24 mouse cellular contexts compared by ENCODE assay signal in the genomic region with DNA sequence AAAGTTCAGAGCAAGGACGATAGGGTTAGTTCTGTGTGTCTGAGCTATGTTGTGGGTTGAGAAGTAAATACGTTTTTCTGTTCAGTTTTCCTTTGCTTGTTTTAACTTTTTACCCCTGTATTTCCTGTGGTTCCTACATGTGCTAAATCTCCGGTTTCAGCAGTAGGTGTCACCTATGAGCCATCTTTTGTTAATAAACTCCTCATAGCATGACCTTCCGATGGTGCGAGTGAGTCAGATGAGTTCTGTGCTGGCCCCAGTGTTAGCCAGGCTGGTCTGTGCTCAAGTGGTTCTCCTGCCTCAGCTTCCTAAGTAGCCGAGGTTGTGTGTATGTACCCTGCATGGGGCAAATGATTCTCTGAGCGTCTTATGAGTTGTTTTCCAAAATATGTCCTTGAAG. TPM values are rescaled to one million over a fixed set of nuclear protein-coding genes. Genes with fewer than 3 reads are reported as not detected.
A peak's percentile ranks its signal among the peaks of the same experiment; 100 is the strongest.
DNase-seq lines count a peak whose midpoint lies in the region; ATAC-seq and TF ChIP-seq lines count a peak whose summit lies in the region.
"Had no signal": no experiment of that assay in that cellular context is flagged by ENCODE, and none has a peak within 500 bp of the region (broad histone marks: within the 10 kb centered on the region; RNA-seq: fewer than 3 reads in every experiment).

No protein-coding gene starts in this region.

- no peaks in the 10 kb centered on the region for H3K9me3 ChIP-seq in lung, embryonic 14.5 days (ENCODE audit: low read depth, low read length)
- H3K9me3 ChIP-seq in stomach, postnatal 0 days (ENCODE audit: control insufficient read depth, low read length), result no peaks in the 10 kb centered on the region
- H3K9me3 ChIP-seq: forebrain, embryonic 10.5 days; hindbrain, embryonic 10.5 days; limb, embryonic 13.5 days; liver, embryonic 13.5 days; midbrain, embryonic 15.5 days; neural tube, embryonic 15.5 days had no signal

- H3K4me1 ChIP-seq in lung, embryonic 14.5 days (ENCODE audit: insufficient read depth), result no peaks in the 10 kb centered on the region
- no peaks in the 10 kb centered on the region for H3K4me1 ChIP-seq in stomach, postnatal 0 days (replicated peaks; ENCODE audit: control insufficient read depth, insufficient read depth)
- H3K4me1 ChIP-seq: forebrain, embryonic 10.5 days; hindbrain, embryonic 10.5 days; limb, embryonic 13.5 days; liver, embryonic 13.5 days; midbrain, embryonic 15.5 days; neural tube, embryonic 15.5 days had no signal

- 82% methylated on average over 7 of the region's 7 CpGs for WGBS in lung, embryonic 14.5 days
- WGBS in stomach, postnatal 0 days, result 79% methylated on average over 7 of the region's 7 CpGs

- no peak overlapping the region for H3K4me2 ChIP-seq in lung, embryonic 14.5 days
- H3K4me2 ChIP-seq in stomach, postnatal 0 days (replicated peaks; ENCODE audit: low read depth), result no peak overlapping the region
- H3K4me2 ChIP-seq: limb, embryonic 13.5 days; liver, embryonic 13.5 days; midbrain, embryonic 15.5 days; neural tube, embryonic 15.5 days had no signal

- no peak overlapping the region for H3K9ac ChIP-seq in lung, embryonic 14.5 days
- no peak overlapping the region for H3K9ac ChIP-seq in stomach, postnatal 0 days (ENCODE audit: low read length)
- H3K9ac ChIP-seq: limb, embryonic 13.5 days; liver, embryonic 13.5 days; midbrain, embryonic 15.5 days; neural tube, embryonic 15.5 days had no signal

- H3K36me3 ChIP-seq in lung, embryonic 14.5 days (ENCODE audit: insufficient read depth), result peaks cover 71% of the 10 kb centered on the region
- peaks cover 9% of the 10 kb centered on the region; the same call in 1 of the 2 replicates for H3K36me3 ChIP-seq in stomach, postnatal 0 days (ENCODE audit: control insufficient read depth, insufficient read depth, low read length)

- TF ChIP-seq EP300 in stomach, postnatal 0 days (optimal IDR thresholded peaks at IDR 0.05), result no peak

- H3K4me3 ChIP-seq in gastrocnemius, adult 2 months, result no peak overlapping the region
- H3K4me3 ChIP-seq in lung, embryonic 14.5 days (ENCODE audit: low read depth, low read length), result no peak overlapping the region
- H3K4me3 ChIP-seq in stomach, postnatal 0 days (ENCODE audit: low read depth, low read length), result no peak overlapping the region
- H3K4me3 ChIP-seq: forebrain, embryonic 10.5 days; hindbrain, embryonic 10.5 days; limb, embryonic 13.5 days; liver, embryonic 13.5 days; midbrain, embryonic 15.5 days; neural tube, embryonic 15.5 days had no signal

- intact Hi-C loops in gastrocnemius, adult 2 months (cut with DNase I), result no loop called here

- no peak for ATAC-seq in lung, embryonic 14.5 days (ENCODE audit: insufficient read depth)
- ATAC-seq in stomach, postnatal 0 days (ENCODE audit: low FRiP score, low TSS enrichment), result no peak
- ATAC-seq: midbrain, embryonic 15.5 days had no signal

- TF ChIP-seq CTCF in gastrocnemius, adult 2 months (IDR thresholded peaks at IDR 0.05), result peak; percentile 4; the same call in 1 of the 2 replicates
- TF ChIP-seq CTCF in lung, embryonic 14.5 days (IDR thresholded peaks at IDR 0.05; ENCODE audit: low read depth), result 0 out of 2 replicates have a peak, but pooled peaks have one; percentile 2
- TF ChIP-seq CTCF in stomach, postnatal 0 days (IDR thresholded peaks at IDR 0.05; ENCODE audit: low read depth), result peak; percentile 43; the same call in 1 of the 2 replicates

- H3K27me3 ChIP-seq in lung, embryonic 14.5 days (ENCODE audit: insufficient read depth, low read length), result no peaks in the 10 kb centered on the region
- H3K27me3 ChIP-seq in stomach, postnatal 0 days (ENCODE audit: control insufficient read depth, insufficient read depth, low read length), result no peaks in the 10 kb centered on the region
- H3K27me3 ChIP-seq: limb, embryonic 13.5 days; liver, embryonic 13.5 days; midbrain, embryonic 15.5 days; neural tube, embryonic 15.5 days had no signal

- no peak for DNase-seq in gastrocnemius, adult 2 months
- no peak for DNase-seq in gastrocnemius, adult 18-20 months (ENCODE audit: low spot score)
- no peak for DNase-seq in lung, embryonic 14.5 days
- no peak for DNase-seq in lung, postnatal 14 days
- peak; percentile 50 for DNase-seq in NIH3T3 (ENCODE audit: low read depth)
- DNase-seq in stomach, postnatal 0 days (ENCODE audit: low spot score), result no peak
- DNase-seq in heart, adult 18-20 months, result no peak
- DNase-seq: cerebellum, adult 2 months; gastrocnemius, postnatal 10 days; liver, embryonic 13.5 days; right cerebral cortex, postnatal 25 days; thymus, adult 2 months had no signal

- no peak overlapping the region for H3K27ac ChIP-seq in gastrocnemius, adult 2 months
- H3K27ac ChIP-seq in lung, embryonic 14.5 days (ENCODE audit: low read depth), result no peak overlapping the region
- H3K27ac ChIP-seq in stomach, postnatal 0 days (replicated peaks), result no peak overlapping the region
- H3K27ac ChIP-seq: forebrain, embryonic 10.5 days; hindbrain, embryonic 10.5 days; limb, embryonic 13.5 days; liver, embryonic 13.5 days; midbrain, embryonic 15.5 days; neural tube, embryonic 15.5 days had no signal

RNA-seq across cellular contexts. Expression of gene Htr2b, which starts 17.4 kb away (rescaled TPM):
- not detected for total RNA-seq in gastrocnemius, adult 2 months (2021)
- not detected for total RNA-seq in gastrocnemius, adult 18-20 months (2021)
- 0.31 and 0.63 TPM in 2 replicates for polyA plus RNA-seq in lung, embryonic 14.5 days (2014; fragmentation: Nextera tagmentation; extraction: Ambion mirVana)
- polyA plus RNA-seq in stomach, postnatal 0 days (2015; fragmentation: Nextera tagmentation; extraction: Ambion mirVana), result 3.0 and 3.1 TPM in 2 replicates
- under 1 TPM; 0.32 to 0.49 TPM for total RNA-seq in heart, adult 18-20 months (2021)
- total RNA-seq: megakaryocyte, adult 5-6 weeks had no signal
- polyA plus RNA-seq: cerebellum, adult 2 months; spleen, adult 2 months had no signal

RNA-seq across cellular contexts. Expression of gene Psmd1, which starts 30.2 kb away (rescaled TPM):
- 100 to 1,000 TPM; 111 to 140 TPM for total RNA-seq in gastrocnemius, adult 2 months (2021)
- 100 to 1,000 TPM; 126 to 128 TPM for total RNA-seq in gastrocnemius, adult 18-20 months (2021)
- 196 and 200 TPM in 2 replicates for polyA plus RNA-seq in lung, embryonic 14.5 days (2014; fragmentation: Nextera tagmentation; extraction: Ambion mirVana)
- polyA plus RNA-seq in stomach, postnatal 0 days (2015; fragmentation: Nextera tagmentation; extraction: Ambion mirVana), result 86.8 and 90.7 TPM in 2 replicates
- total RNA-seq in heart, adult 18-20 months (2021), result 100 to 1,000 TPM; 102 to 109 TPM

RNA-seq across cellular contexts. Expression of gene Gm21972, which starts 39.0 kb away (rescaled TPM):
- total RNA-seq in gastrocnemius, adult 2 months (2021), result under 1 TPM in 1 of 2 experiments, not detected in 1; 0.97 TPM
- under 1 TPM in 1 of 2 experiments, not detected in 1; 0.39 TPM for total RNA-seq in gastrocnemius, adult 18-20 months (2021)
- not detected in 2 replicates for polyA plus RNA-seq in lung, embryonic 14.5 days (2014; fragmentation: Nextera tagmentation; extraction: Ambion mirVana)
- 0.31 TPM in 1 of 2 replicates, not detected in the other for polyA plus RNA-seq in stomach, postnatal 0 days (2015; fragmentation: Nextera tagmentation; extraction: Ambion mirVana)
- 1 to 10 TPM in 1 of 2 experiments, not detected in 1; 2.0 TPM for total RNA-seq in heart, adult 18-20 months (2021)
- polyA plus RNA-seq: heart, embryonic 16.5 days; hindbrain, embryonic 10.5 days; large intestine, adult 2 months; lung, embryonic 16.5 days; spleen, adult 2 months; stomach, embryonic 14.5 days; thymus, adult 2 months had no signal

RNA-seq across cellular contexts. Expression of gene 2810459M11Rik, which starts 48.8 kb away (rescaled TPM):
- under 1 TPM in 1 of 2 experiments, not detected in 1; 0.10 TPM for total RNA-seq in gastrocnemius, adult 2 months (2021)
- not detected for total RNA-seq in gastrocnemius, adult 18-20 months (2021)
- polyA plus RNA-seq in lung, embryonic 14.5 days (2014; fragmentation: Nextera tagmentation; extraction: Ambion mirVana), result 1.3 and 2.0 TPM in 2 replicates
- polyA plus RNA-seq in stomach, postnatal 0 days (2015; fragmentation: Nextera tagmentation; extraction: Ambion mirVana), result 8.0 and 9.1 TPM in 2 replicates
- total RNA-seq in heart, adult 18-20 months (2021), result not detected
- total RNA-seq: heart, adult 8-10 months; megakaryocyte, adult 5-6 weeks had no signal
- polyA plus RNA-seq: spleen, adult 2 months had no signal
